Mouse (Mus musculus) layer of hippocampus, adult 2 months (tissue): ENCODE results near the gene Cdkl4. TPM values are rescaled to one million over a fixed set of nuclear protein-coding genes. Genes with fewer than 3 reads are reported as not detected.
A peak's percentile ranks its signal among the peaks of the same experiment; 100 is the strongest.
"Not testable (repeated sequence)": the region's sequence is repeated elsewhere in the genome, so short reads cannot be mapped to it uniquely, and the experiment has no call there.

Source experiments
- DNase-seq, 2 experiments: peaks; one replicate each; pipeline ENCODE4 v3.0.0; 2022; ENCODE audit warnings: low spot score in 2 of 2
- H3K27ac ChIP-seq: fragments of 200-600 bp; 2 replicates; pipeline ENCODE4 v1.8.1; 2022
- H3K4me3 ChIP-seq: fragments of 200-600 bp; 2 replicates; pipeline ENCODE4 v1.8.1; 2022; ENCODE audit warnings: mild to moderate bottlenecking
- CTCF ChIP-seq: fragments of 200-600 bp; conservative IDR thresholded peaks from 2 replicates; pipeline ENCODE4 v1.8.1; 2022; ENCODE audit warnings: antibody characterized with exemption, mild to moderate bottlenecking, moderate library complexity
- total RNA-seq, 2 experiments: library from RNA; stranded (reverse); gene quantifications; 2 replicates each; pipeline ENCODE4 v1.2.3; 2021

Cdkl4 gene
- total RNA-seq, 2 experiments from 2014 or later: 14.0 to 16.3 TPM

- peak in 1 of 2 experiments; percentile 40 for DNase-seq
- H3K4me3 ChIP-seq: no peak overlapping the region
- TF ChIP-seq CTCF: peak; percentile 79
Observed at GRCm38 (mm10) chr17:80559050-80559449, 18.6 kb downstream of the Cdkl4 start.

GRCm38 (mm10) chr17:80558583-80558982 lies 19.0 kb downstream of the Cdkl4 start:
- no peak for TF ChIP-seq CTCF
- DNase-seq: no peak
- Histone ChIP-seq H3K4me3 (no peak overlapping the region), H3K27ac (no peak overlapping the region)

More at GRCm38 (mm10) chr17:80559050-80559449, 18.6 kb downstream of the Cdkl4 start:
- no peak overlapping the region for H3K27ac ChIP-seq

GRCm38 (mm10) chr17:80557461-80557860 lies 20.2 kb downstream of the Cdkl4 start:
- peak; percentile 46 for TF ChIP-seq CTCF
- DNase-seq: no peak
- Histone ChIP-seq H3K4me3 (no peak overlapping the region), H3K27ac (no peak overlapping the region)

GRCm38 (mm10) chr17:80553318-80554270 lies 24.0 kb downstream of the Cdkl4 start:
- peak; percentile 87 for TF ChIP-seq CTCF
- Histone ChIP-seq H3K4me3 (peak overlapping the region; percentile 78), H3K27ac (peak overlapping the region; percentile 91)
- peak; percentile 84 to 87 for DNase-seq

GRCm38 (mm10) chr17:80552653-80553052 lies 25.0 kb downstream of the Cdkl4 start:
- no peak for DNase-seq
- Histone ChIP-seq H3K4me3 (no peak overlapping the region), H3K27ac (no peak overlapping the region)
- TF ChIP-seq CTCF: no peak

- no peak for TF ChIP-seq CTCF
- H3K27ac ChIP-seq: no peak overlapping the region
- H3K4me3 ChIP-seq: no peak overlapping the region
- DNase-seq: no peak
Observed at GRCm38 (mm10) chr17:80550981-80551380, 26.6 kb downstream of the Cdkl4 start.

- no peak for DNase-seq
- no peak overlapping the region for H3K4me3 ChIP-seq
Observed at GRCm38 (mm10) chr17:80546846-80547245, 30.8 kb downstream of the Cdkl4 start.

GRCm38 (mm10) chr17:80546227-80546626 lies 31.4 kb downstream of the Cdkl4 start:
- TF ChIP-seq CTCF: no peak
- H3K4me3 ChIP-seq: no peak overlapping the region
- no peak overlapping the region for H3K27ac ChIP-seq
- no peak for DNase-seq

More at GRCm38 (mm10) chr17:80546846-80547245, 30.8 kb downstream of the Cdkl4 start:
- TF ChIP-seq CTCF: no peak
- H3K27ac ChIP-seq: no peak overlapping the region

- H3K4me3 ChIP-seq: no peak overlapping the region
- no peak for TF ChIP-seq CTCF
- H3K27ac ChIP-seq: no peak overlapping the region
- no peak for DNase-seq
Observed at GRCm38 (mm10) chr17:80543646-80544045, 34.0 kb downstream of the Cdkl4 start.

- peak; percentile 19 for TF ChIP-seq CTCF
- DNase-seq: no peak
- H3K4me3 ChIP-seq: no peak overlapping the region
- H3K27ac ChIP-seq: no peak overlapping the region
Observed at GRCm38 (mm10) chr17:80537136-80537535, 40.5 kb downstream of the Cdkl4 start.

GRCm38 (mm10) chr17:80535633-80536032 lies 42.0 kb downstream of the Cdkl4 start:
- TF ChIP-seq CTCF: no peak
- no peak for DNase-seq
- Histone ChIP-seq H3K4me3 (no peak overlapping the region), H3K27ac (no peak overlapping the region)

- H3K4me3 ChIP-seq, H3K27ac ChIP-seq, DNase-seq: not testable (repeated sequence)
Observed at GRCm38 (mm10) chr17:80531351-80531750, 46.3 kb downstream of the Cdkl4 start.

- Histone ChIP-seq H3K4me3 (no peak overlapping the region), H3K27ac (no peak overlapping the region)
- TF ChIP-seq CTCF: no peak
- DNase-seq: no peak
Observed at GRCm38 (mm10) chr17:80523231-80523630, 54.4 kb downstream of the Cdkl4 start.

GRCm38 (mm10) chr17:80522229-80522556 lies 55.4 kb downstream of the Cdkl4 start:
- Histone ChIP-seq H3K4me3 (no peak overlapping the region), H3K27ac (no peak overlapping the region)
- TF ChIP-seq CTCF: no peak
- DNase-seq: no peak
